8 mouse cellular contexts compared by ENCODE assay signal in genomic region chr2:52859466-52859840, GRCm38 (mm10). TPM values are rescaled to one million over a fixed set of nuclear protein-coding genes. Genes with fewer than 3 reads are reported as not detected.
DNase-seq lines count a peak whose midpoint lies in the region; ATAC-seq lines count a peak whose summit lies in the region.

No protein-coding gene starts in this region.

- H3K4me3 ChIP-seq in lung, embryonic 15.5 days = peak overlapping the region; percentile 80
- peak overlapping the region; percentile 93 for H3K4me3 ChIP-seq in forebrain, embryonic 14.5 days (ENCODE audit: low read depth, low read length)

- H3K9me3 ChIP-seq in lung, embryonic 15.5 days = no peaks in the 10 kb centered on the region
- no peaks in the 10 kb centered on the region for H3K9me3 ChIP-seq in forebrain, embryonic 14.5 days (replicated peaks; ENCODE audit: control insufficient read depth, low read length)

- H3K9ac ChIP-seq in lung, embryonic 15.5 days = 0 out of 2 replicates have a peak overlapping the region, but pooled peaks have one; percentile 79
- peak overlapping the region; percentile 97 for H3K9ac ChIP-seq in forebrain, embryonic 14.5 days (ENCODE audit: low read length)

- no peak for ATAC-seq in lung, embryonic 15.5 days (ENCODE audit: borderline replicate concordance, extremely low read depth, low FRiP score, low TSS enrichment)
- no peak for ATAC-seq in forebrain, embryonic 14.5 days

- no peaks in the 10 kb centered on the region for H3K36me3 ChIP-seq in lung, embryonic 15.5 days
- H3K36me3 ChIP-seq in forebrain, embryonic 14.5 days (ENCODE audit: control insufficient read depth, insufficient read depth, low read length) = no peaks in the 10 kb centered on the region

- H3K4me1 ChIP-seq in lung, embryonic 15.5 days = peaks cover 28% of the 10 kb centered on the region
- H3K4me1 ChIP-seq in forebrain, embryonic 14.5 days (ENCODE audit: control insufficient read depth, insufficient read depth, low read length) = peaks cover 24% of the 10 kb centered on the region

- WGBS in lung, embryonic 15.5 days = 14% methylated on average over 7 of the region's 7 CpGs
- WGBS in forebrain, embryonic 14.5 days = 2% methylated on average over 7 of the region's 7 CpGs

- no peaks in the 10 kb centered on the region for H3K27me3 ChIP-seq in lung, embryonic 15.5 days
- H3K27me3 ChIP-seq in forebrain, embryonic 14.5 days (replicated peaks; ENCODE audit: control insufficient read depth, insufficient read depth, low read length) = no peaks in the 10 kb centered on the region

- no peak for DNase-seq in lung, postnatal 36 days
- peak; percentile 41 for DNase-seq in forebrain, embryonic 14.5 days (ENCODE audit: low spot score)
- peak; percentile 53 for DNase-seq in kidney, postnatal 10 days
- peak; percentile 32 for DNase-seq in neural tube, embryonic 10.5 days (ENCODE audit: extremely low spot score, low spot score)
- no peak for DNase-seq in right cerebral cortex, postnatal 14 days
- no peak for DNase-seq in B cell, adult 2 months
- DNase-seq in adrenal gland, adult 2 months = no peak

- no peak overlapping the region for H3K27ac ChIP-seq in lung, embryonic 15.5 days
- peak overlapping the region; percentile 54; the same call in 1 of the 2 replicates for H3K27ac ChIP-seq in forebrain, embryonic 14.5 days (ENCODE audit: low read depth, low read length)

- peak overlapping the region; percentile 99 for H3K4me2 ChIP-seq in lung, embryonic 15.5 days
- peak overlapping the region; percentile 95 for H3K4me2 ChIP-seq in forebrain, embryonic 14.5 days (ENCODE audit: low read length)

RNA-seq across cellular contexts. Expression of gene Fmnl2, which starts 1.8 kb away (rescaled TPM):
- polyA plus RNA-seq in lung, embryonic 15.5 days (2015; fragmentation: Nextera tagmentation; extraction: Ambion mirVana) = 3.7 TPM in 2 replicates
- 21.3 and 23.0 TPM in 2 replicates for polyA plus RNA-seq in forebrain, embryonic 14.5 days (2014; fragmentation: Nextera tagmentation; extraction: Ambion mirVana)
- 10 to 100 TPM; 17.1 to 26.9 TPM for total RNA-seq in adrenal gland, adult 2 months (2021)
- 2.3 and 2.9 TPM in 2 replicates for polyA plus RNA-seq in adrenal gland, adult 2 months (2012; rRNA removed)

Comparison
In these comparisons a context has a peak if more than half of its experiments do, and no peak if none do; other contexts are left out.
1. DNase-seq: peak in forebrain, embryonic 14.5 days (single experiment), kidney, postnatal 10 days (single experiment) and neural tube, embryonic 10.5 days (single experiment); none in lung, postnatal 36 days (single experiment), right cerebral cortex, postnatal 14 days (single experiment), B cell, adult 2 months (0 of 2) and adrenal gland, adult 2 months (single experiment).